Mouse (Mus musculus) embryonic facial prominence, embryonic 11.5 days (tissue): ENCODE data around the gene Cc2d1a. TPM values are rescaled to one million over a fixed set of nuclear protein-coding genes. Genes with fewer than 3 reads are reported as not detected.

ENCODE experiments used
- ATAC-seq: fragments of 200-750 bp; cut with Nextera tagmentation; replicated peaks from 2 replicates; pipeline ENCODE4 v1.8.0; 2017; ENCODE audit warnings: low read depth; ENCODE audit not compliant: insufficient number of reproducible peaks, low FRiP score, low TSS enrichment
- DNase-seq: peaks from one replicate; pipeline ENCODE4 v3.0.0-alpha.2; 2015; ENCODE audit warnings: low spot score
- H3K27ac ChIP-seq: fragments of 300-500 bp; sonication (generic); replicated peaks from 2 replicates; pipeline ENCODE4 v1.5.1; 2014; ENCODE audit warnings: mild to moderate bottlenecking, low read depth, low read length, control low read depth
- H3K27me3 ChIP-seq: fragments of 300-500 bp; sonication (generic); 2 replicates; pipeline ENCODE4 v1.6.1; 2014; ENCODE audit warnings: mild to moderate bottlenecking, low read length, moderate library complexity, mixed read lengths; ENCODE audit not compliant: control insufficient read depth, insufficient read depth
- H3K36me3 ChIP-seq: fragments of 300-500 bp; sonication (generic); replicated peaks from 2 replicates; pipeline ENCODE4 v1.6.1; 2014; ENCODE audit warnings: low read depth, mild to moderate bottlenecking, low read length, moderate library complexity, mixed read lengths; ENCODE audit not compliant: control insufficient read depth, insufficient read depth
- H3K4me1 ChIP-seq: fragments of 300-500 bp; sonication (generic); 2 replicates; pipeline ENCODE4 v1.6.1; 2014; ENCODE audit warnings: low read length, mixed read lengths; ENCODE audit not compliant: control insufficient read depth, insufficient read depth
- H3K4me2 ChIP-seq: fragments of 300-500 bp; sonication (generic); 2 replicates; pipeline ENCODE4 v1.6.1; 2014; ENCODE audit warnings: low read depth, mild to moderate bottlenecking, control low read depth, low read length, moderate library complexity
- H3K4me3 ChIP-seq: fragments of 300-500 bp; sonication (generic); 2 replicates; pipeline ENCODE4 v1.5.1; 2014; ENCODE audit warnings: low read depth, low read length, control low read depth
- H3K9ac ChIP-seq: fragments of 300-500 bp; sonication (generic); replicated peaks from 2 replicates; pipeline ENCODE4 v1.6.1; 2014; ENCODE audit warnings: mild to moderate bottlenecking, control low read depth, low read length
- H3K9me3 ChIP-seq: fragments of 300-500 bp; sonication (generic); replicated peaks from 2 replicates; pipeline ENCODE4 v1.6.1; 2016; ENCODE audit warnings: mild to moderate bottlenecking, low read length, inconsistent platforms, mixed read lengths; ENCODE audit not compliant: control insufficient read depth
- WGBS: fragments of 180-500 bp; shearing (Covaris S2); extraction: QIAGEN DNeasy Blood & Tissue Kit; methylation state at CpG from one replicate; pipeline ENCODE4 v1.1.7; 2014; 5-methylcytosine and 5-hydroxymethylcytosine counted together
- polyA plus RNA-seq: library from polyadenylated mRNA; unstranded; fragments of >200 nt; fragmentation: Nextera tagmentation; extraction: Ambion mirVana; gene quantifications from 2 replicates; pipeline ENCODE4 v1.2.1, GENCODE M21; 2014

Gene Cc2d1a
- polyA plus RNA-seq: 9.5 and 10.0 TPM in 2 replicates

GRCm38 (mm10) chr8:84147769-84148530, at the start of gene Cc2d1a, which contains the start of gene 4930432K21Rik:
Cc2d1a (minus strand) TSS chr8:84147936.
4930432K21Rik (plus strand) TSS chr8:84148025.
- H3K27ac ChIP-seq: no peak within 1 kb of the TSS
- H3K4me3 ChIP-seq: peak within 1 kb of the TSS; percentile 72
- 0 out of 2 replicates have a peak, but pooled peaks cover 3% of the 10 kb centered on the region for H3K4me1 ChIP-seq
- WGBS: 17% methylated on average over 48 of the region's 49 CpGs
- H3K27me3 ChIP-seq: no peaks in the 10 kb centered on the region
- peak within 1 kb of the TSS; percentile 85 for H3K4me2 ChIP-seq
- peaks cover 4% of the 10 kb centered on the region for H3K36me3 ChIP-seq
- H3K9me3 ChIP-seq: no peaks in the 10 kb centered on the region
- H3K9ac ChIP-seq: peak within 1 kb of the TSS; percentile 88
- DNase-seq: peak; percentile 97
- peak; percentile 89 for ATAC-seq

GRCm38 (mm10) chr8:84197141-84197921, 49.6 kb upstream of the Cc2d1a start:
- peak overlapping the region; percentile 48 for H3K4me3 ChIP-seq
- DNase-seq (peak; percentile 99), ATAC-seq (peak; percentile 37)
- no peaks in the 10 kb centered on the region for H3K36me3 ChIP-seq
- H3K9ac ChIP-seq: peak overlapping the region; percentile 68
- peaks cover 16% of the 10 kb centered on the region for H3K4me1 ChIP-seq
- H3K27ac ChIP-seq: peak overlapping the region; percentile 96
- no peaks in the 10 kb centered on the region for H3K27me3 ChIP-seq
- peak overlapping the region; percentile 48 for H3K4me2 ChIP-seq
- 2% methylated on average over 43 of the region's 43 CpGs for WGBS
- H3K9me3 ChIP-seq: no peaks in the 10 kb centered on the region

GRCm38 (mm10) chr8:84194224-84194743, 46.5 kb upstream of the Cc2d1a start:
- Histone ChIP-seq H3K4me1 (peaks cover 11% of the 10 kb centered on the region), H3K9ac (no peak overlapping the region), H3K36me3 (no peaks in the 10 kb centered on the region), H3K9me3 (no peaks in the 10 kb centered on the region), H3K27ac (no peak overlapping the region), H3K4me3 (no peak overlapping the region), H3K27me3 (no peaks in the 10 kb centered on the region), H3K4me2 (no peak overlapping the region)
- ATAC-seq (no peak), DNase-seq (no peak)
- 81% methylated on average over 3 of the region's 3 CpGs for WGBS

- WGBS: 76% methylated on average over 5 of the region's 5 CpGs
- DNase-seq: peak; percentile 55
These were observed 45.8 kb upstream of the Cc2d1a start for GRCm38 (mm10) chr8:84193566-84193965.

GRCm38 (mm10) chr8:84193161-84193560, 45.4 kb upstream of the Cc2d1a start:
- Histone ChIP-seq H3K4me2 (no peak overlapping the region), H3K36me3 (no peaks in the 10 kb centered on the region), H3K27ac (no peak overlapping the region), H3K27me3 (no peaks in the 10 kb centered on the region), H3K4me3 (no peak overlapping the region), H3K4me1 (peaks cover 5% of the 10 kb centered on the region; the same call in 1 of the 2 replicates), H3K9me3 (no peaks in the 10 kb centered on the region), H3K9ac (no peak overlapping the region)
- 44% methylated on average over 4 of the region's 4 CpGs for WGBS
- peak; percentile 45 for DNase-seq
- no peak for ATAC-seq

More at GRCm38 (mm10) chr8:84193566-84193965, 45.8 kb upstream of the Cc2d1a start:
- ATAC-seq: no peak
- Histone ChIP-seq H3K36me3 (no peaks in the 10 kb centered on the region), H3K4me2 (no peak overlapping the region), H3K4me1 (peaks cover 7% of the 10 kb centered on the region; the same call in 1 of the 2 replicates), H3K9ac (no peak overlapping the region), H3K4me3 (no peak overlapping the region), H3K27ac (no peak overlapping the region), H3K27me3 (no peaks in the 10 kb centered on the region), H3K9me3 (no peaks in the 10 kb centered on the region)

- Histone ChIP-seq H3K9me3 (no peaks in the 10 kb centered on the region), H3K36me3 (no peaks in the 10 kb centered on the region), H3K4me1 (peaks cover 5% of the 10 kb centered on the region; the same call in 1 of the 2 replicates), H3K27me3 (no peaks in the 10 kb centered on the region), H3K9ac (peak overlapping the region; percentile 2), H3K4me2 (peak overlapping the region; percentile 29), H3K27ac (no peak overlapping the region), H3K4me3 (peak overlapping the region; percentile 19; the same call in 1 of the 2 replicates)
- WGBS: 6% methylated on average over 33 of the region's 33 CpGs
- DNase-seq (peak; percentile 80), ATAC-seq (peak; percentile 32; the same call in 1 of the 2 replicates)
These were observed 44.8 kb upstream of the Cc2d1a start for GRCm38 (mm10) chr8:84192555-84192954.

- no peak overlapping the region for H3K4me3 ChIP-seq
- peaks cover 5% of the 10 kb centered on the region for H3K4me1 ChIP-seq
- no peaks in the 10 kb centered on the region for H3K27me3 ChIP-seq
- WGBS: 34% methylated on average over 13 of the region's 13 CpGs
- peak; percentile 30; the same call in 1 of the 2 replicates for ATAC-seq
- H3K36me3 ChIP-seq: no peaks in the 10 kb centered on the region
- no peaks in the 10 kb centered on the region for H3K9me3 ChIP-seq
- DNase-seq: no peak
- peak overlapping the region; percentile 29; the same call in 1 of the 2 replicates for H3K4me2 ChIP-seq
- peak overlapping the region; percentile 32 for H3K9ac ChIP-seq
- no peak overlapping the region for H3K27ac ChIP-seq
These were observed 44.3 kb upstream of the Cc2d1a start for GRCm38 (mm10) chr8:84192023-84192422.
